Mouse (Mus musculus) MEL (cell line): ENCODE measurements around the gene Galnt10.

ENCODE experiments used
- CTCF ChIP-seq, 3 experiments: IDR thresholded peaks in 2 of 3; conservative IDR thresholded peaks in 1 of 3; 2 replicates each; pipeline ENCODE4 v1.5.1; 2011 to 2012; ENCODE audit warnings: low read length in 3 of 3, low read depth in 2 of 3, mild to moderate bottlenecking in 2 of 3, improper control_type of control experiment in 1 of 3, inconsistent platforms in 1 of 3, mixed read lengths in 1 of 3, moderate library complexity in 1 of 3; ENCODE audit not compliant: control insufficient read depth in 1 of 3, insufficient read depth in 1 of 3, poor library complexity in 1 of 3, severe bottlenecking in 1 of 3
- EP300 ChIP-seq, 2 experiments: IDR thresholded peaks; 2 replicates each; pipeline ENCODE4 v1.6.1; 2011; ENCODE audit warnings: improper control_type of control experiment in 2 of 2, low read length in 2 of 2, low read depth in 1 of 2, mild to moderate bottlenecking in 1 of 2
- POLR2A ChIP-seq, 2 experiments: IDR thresholded peaks; 2 replicates each; pipeline ENCODE4 v1.6.1; 2011 to 2012; ENCODE audit warnings: low read length in 2 of 2, mild to moderate bottlenecking in 2 of 2, control low read depth in 1 of 2, improper control_type of control experiment in 1 of 2, low read depth in 1 of 2, moderate library complexity in 1 of 2; ENCODE audit not compliant: control insufficient read depth in 1 of 2, insufficient read depth in 1 of 2, poor library complexity in 1 of 2
- ZC3H11A ChIP-seq: IDR thresholded peaks from 2 replicates; pipeline ENCODE4 v1.6.1; 2012; ENCODE audit warnings: low read depth, mild to moderate bottlenecking, inconsistent platforms, low read length, improper control_type of control experiment

GRCm38 (mm10) chr11:57776546-57776945 lies 131.3 kb downstream of the Galnt10 start:
- no peak for TF ChIP-seq CTCF (IDR thresholded peaks at IDR 0.05 in 2 of 3, conservative IDR thresholded peaks at IDR 0.05 in 1 of 3; ENCODE audit: control insufficient read depth in 1 of 3, insufficient read depth in 1 of 3, low read depth in 2 of 3, low read length in 3 of 3, poor library complexity in 1 of 3, severe bottlenecking in 1 of 3)
- no peak for TF ChIP-seq POLR2A (IDR thresholded peaks at IDR 0.05; ENCODE audit: control insufficient read depth in 1 of 2, insufficient read depth in 1 of 2, low read depth in 1 of 2, low read length in 2 of 2, poor library complexity in 1 of 2)
- no peak for TF ChIP-seq ZC3H11A
- TF ChIP-seq EP300 (IDR thresholded peaks at IDR 0.05; ENCODE audit: low read depth in 1 of 2, low read length in 2 of 2), result no peak
